Mouse (Mus musculus) kidney, embryonic 14.5 days (tissue): ENCODE data around the gene Gins2. TPM values are rescaled to one million over a fixed set of nuclear protein-coding genes. Genes with fewer than 3 reads are reported as not detected.

Experiments
- ATAC-seq: fragments of 200-750 bp; cut with Nextera tagmentation; 2 replicates; pipeline ENCODE4 v1.8.0; 2017; ENCODE audit warnings: moderate number of reproducible peaks, mild to moderate bottlenecking, moderate TSS enrichment, moderate library complexity; ENCODE audit not compliant: low FRiP score, low TSS enrichment
- H3K27ac ChIP-seq: fragments of 300-500 bp; sonication (generic); 2 replicates; pipeline ENCODE4 v1.5.1; 2014; ENCODE audit warnings: low read depth, mild to moderate bottlenecking, low read length, moderate library complexity, mixed read lengths
- H3K27me3 ChIP-seq: fragments of 300-500 bp; sonication (generic); 2 replicates; pipeline ENCODE4 v1.6.1; 2014; ENCODE audit warnings: mild to moderate bottlenecking, low read length; ENCODE audit not compliant: control insufficient read depth, insufficient read depth
- H3K36me3 ChIP-seq: fragments of 300-500 bp; sonication (generic); 2 replicates; pipeline ENCODE4 v1.6.1; 2014; ENCODE audit warnings: low read length, mixed read lengths; ENCODE audit not compliant: control insufficient read depth, insufficient read depth
- H3K4me1 ChIP-seq: fragments of 300-500 bp; sonication (generic); 2 replicates; pipeline ENCODE4 v1.6.1; 2014; ENCODE audit warnings: low read length, mixed read lengths; ENCODE audit not compliant: control insufficient read depth, insufficient read depth
- H3K4me2 ChIP-seq: fragments of 300-500 bp; sonication (generic); replicated peaks from 2 replicates; pipeline ENCODE4 v1.6.1; 2014; ENCODE audit warnings: low read depth, mild to moderate bottlenecking, low read length
- H3K4me3 ChIP-seq: fragments of 300-500 bp; sonication (generic); 2 replicates; pipeline ENCODE4 v1.5.1; 2014; ENCODE audit warnings: mild to moderate bottlenecking, low read length
- H3K9ac ChIP-seq: fragments of 300-500 bp; sonication (generic); 2 replicates; pipeline ENCODE4 v1.6.1; 2014; ENCODE audit warnings: low read depth, mild to moderate bottlenecking, low read length, moderate library complexity
- H3K9me3 ChIP-seq: fragments of 300-500 bp; sonication (generic); 2 replicates; pipeline ENCODE4 v1.6.1; 2016; ENCODE audit warnings: low read length; ENCODE audit not compliant: control insufficient read depth
- WGBS: fragments of 180-500 bp; shearing (Covaris S2); extraction: QIAGEN DNeasy Blood & Tissue Kit; methylation state at CpG from one replicate; pipeline ENCODE4 v1.1.7; 2014; 5-methylcytosine and 5-hydroxymethylcytosine counted together
- polyA plus RNA-seq: library from polyadenylated mRNA; unstranded; fragments of >200 nt; fragmentation: Nextera tagmentation; extraction: Ambion mirVana; gene quantifications from 2 replicates; pipeline ENCODE4 v1.2.1, GENCODE M21; 2014

Gene Gins2
- polyA plus RNA-seq, 1 experiment from 2014 or later = 118 TPM

GRCm38 (mm10) chr8:120549922-120550321 lies 39.2 kb downstream of the Gins2 start:
- Histone ChIP-seq H3K4me2 (peak overlapping the region; percentile 28), H3K4me1 (peaks cover 76% of the 10 kb centered on the region), H3K27me3 (no peaks in the 10 kb centered on the region), H3K4me3 (peak overlapping the region; percentile 7; the same call in 1 of the 2 replicates), H3K27ac (peak overlapping the region; percentile 67; the same call in 1 of the 2 replicates), H3K9me3 (no peaks in the 10 kb centered on the region), H3K9ac (no peak overlapping the region), H3K36me3 (peaks cover 12% of the 10 kb centered on the region)
- ATAC-seq = peak; percentile 25; the same call in 1 of the 2 replicates
- 9% methylated on average over 11 of the region's 11 CpGs for WGBS

GRCm38 (mm10) chr8:120549321-120549921 lies 39.7 kb downstream of the Gins2 start:
- Histone ChIP-seq H3K4me2 (peak overlapping the region; percentile 28), H3K27ac (peak overlapping the region; percentile 67; the same call in 1 of the 2 replicates), H3K9me3 (no peaks in the 10 kb centered on the region), H3K4me3 (peak overlapping the region; percentile 7; the same call in 1 of the 2 replicates), H3K36me3 (peaks cover 7% of the 10 kb centered on the region), H3K9ac (no peak overlapping the region), H3K4me1 (peaks cover 76% of the 10 kb centered on the region), H3K27me3 (no peaks in the 10 kb centered on the region)
- 4% methylated on average over 25 of the region's 25 CpGs for WGBS
- ATAC-seq = peak; percentile 66

- Histone ChIP-seq H3K9me3 (no peaks in the 10 kb centered on the region), H3K27ac (no peak overlapping the region), H3K4me1 (peaks cover 83% of the 10 kb centered on the region), H3K9ac (no peak overlapping the region), H3K27me3 (no peaks in the 10 kb centered on the region), H3K4me3 (no peak overlapping the region), H3K4me2 (no peak overlapping the region), H3K36me3 (no peaks in the 10 kb centered on the region)
- ATAC-seq = no peak
- 41% methylated on average over 16 of the region's 16 CpGs for WGBS
Observed at GRCm38 (mm10) chr8:120548313-120548761, 40.8 kb downstream of the Gins2 start.

GRCm38 (mm10) chr8:120547562-120547961 lies 41.5 kb downstream of the Gins2 start:
- Histone ChIP-seq H3K9me3 (no peaks in the 10 kb centered on the region), H3K4me2 (no peak overlapping the region), H3K9ac (no peak overlapping the region), H3K27me3 (no peaks in the 10 kb centered on the region), H3K36me3 (no peaks in the 10 kb centered on the region), H3K4me3 (no peak overlapping the region), H3K4me1 (peaks cover 84% of the 10 kb centered on the region), H3K27ac (no peak overlapping the region)
- no peak for ATAC-seq
- WGBS = 46% methylated on average over 9 of the region's 9 CpGs

GRCm38 (mm10) chr8:120544155-120544554 lies 44.9 kb downstream of the Gins2 start:
- Histone ChIP-seq H3K9ac (no peak overlapping the region), H3K27ac (no peak overlapping the region), H3K4me2 (no peak overlapping the region), H3K27me3 (no peaks in the 10 kb centered on the region), H3K9me3 (no peaks in the 10 kb centered on the region), H3K4me1 (peaks cover 77% of the 10 kb centered on the region), H3K4me3 (no peak overlapping the region), H3K36me3 (no peaks in the 10 kb centered on the region)
- ATAC-seq = no peak
- WGBS = 69% methylated on average over 5 of the region's 5 CpGs

GRCm38 (mm10) chr8:120543416-120544055 lies 45.6 kb downstream of the Gins2 start:
- Histone ChIP-seq H3K27me3 (no peaks in the 10 kb centered on the region), H3K4me2 (no peak overlapping the region), H3K4me1 (peaks cover 76% of the 10 kb centered on the region), H3K9ac (no peak overlapping the region), H3K4me3 (no peak overlapping the region), H3K36me3 (no peaks in the 10 kb centered on the region), H3K27ac (no peak overlapping the region), H3K9me3 (no peaks in the 10 kb centered on the region)
- WGBS = 77% methylated on average over 8 of the region's 8 CpGs
- ATAC-seq = no peak

GRCm38 (mm10) chr8:120542995-120543394 lies 46.1 kb downstream of the Gins2 start:
- WGBS = 22% methylated on average over 13 of the region's 13 CpGs
- Histone ChIP-seq H3K9ac (no peak overlapping the region), H3K36me3 (no peaks in the 10 kb centered on the region), H3K4me2 (no peak overlapping the region; the same call in 1 of the 2 replicates), H3K27me3 (no peaks in the 10 kb centered on the region), H3K27ac (no peak overlapping the region), H3K4me3 (no peak overlapping the region), H3K4me1 (peaks cover 76% of the 10 kb centered on the region), H3K9me3 (no peaks in the 10 kb centered on the region)
- no peak for ATAC-seq

GRCm38 (mm10) chr8:120539775-120540625 lies 49.1 kb downstream of the Gins2 start:
- H3K9me3 ChIP-seq = no peaks in the 10 kb centered on the region
- peak overlapping the region; percentile 61; the same call in 1 of the 2 replicates for H3K9ac ChIP-seq
- no peak for ATAC-seq
- H3K4me2 ChIP-seq = peak overlapping the region; percentile 99; the same call in 1 of the 2 replicates
- H3K36me3 ChIP-seq = no peaks in the 10 kb centered on the region
- 20% methylated on average over 23 of the region's 23 CpGs for WGBS
- peak overlapping the region; percentile 89 for H3K27ac ChIP-seq
- peaks cover 75% of the 10 kb centered on the region for H3K4me1 ChIP-seq
- H3K4me3 ChIP-seq = peak overlapping the region; percentile 7; the same call in 1 of the 2 replicates
- no peaks in the 10 kb centered on the region for H3K27me3 ChIP-seq
